Mouse (Mus musculus) cerebellum, adult (tissue): ENCODE data around the gene Gm45713.
"Not testable (repeated sequence)": the region's sequence is repeated elsewhere in the genome, so short reads cannot be mapped to it uniquely, and the experiment has no call there.

ENCODE experiments used
- ATAC-seq: cut with Nextera tagmentation; 2 replicates; pipeline ENCODE4 v1.9.2; 2017; ENCODE audit warnings: mild to moderate bottlenecking, moderate library complexity, mixed read lengths; ENCODE audit not compliant: insufficient number of reproducible peaks, low FRiP score, low TSS enrichment

Gene Gm45713

DNA sequence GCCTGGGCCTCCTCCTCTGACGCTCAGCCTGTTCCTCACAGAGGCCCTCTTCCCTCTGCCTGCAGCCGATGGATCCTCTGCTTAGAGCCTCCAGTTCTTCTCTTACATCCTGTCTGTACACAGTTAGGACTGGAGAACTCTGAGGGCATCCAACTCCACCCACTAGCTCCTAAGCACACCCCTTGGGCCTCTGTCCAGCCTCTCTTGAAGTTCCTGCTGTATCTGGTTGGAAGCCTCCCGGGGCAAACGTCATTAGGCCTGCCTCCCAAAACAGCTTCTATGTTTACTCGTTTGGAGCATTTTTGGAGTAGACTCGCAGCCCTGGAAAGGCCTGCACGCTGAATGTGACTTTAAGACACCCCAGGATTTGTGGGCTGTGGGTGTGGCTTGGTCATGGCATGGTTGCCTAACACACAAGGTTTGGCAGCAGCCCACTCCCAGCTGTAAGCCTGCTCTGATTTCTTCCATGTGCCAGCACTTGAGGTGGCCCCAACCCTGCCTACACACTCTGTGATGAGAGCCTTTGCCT is 32.3 kb downstream of the Gm45713 start, which contains the start of gene Fcgrt:
TSS of gene Fcgrt (minus strand) at position 200 of the 529 bp plus-strand sequence.
- peak; percentile 45; the same call in 1 of the 2 replicates for ATAC-seq

DNA sequence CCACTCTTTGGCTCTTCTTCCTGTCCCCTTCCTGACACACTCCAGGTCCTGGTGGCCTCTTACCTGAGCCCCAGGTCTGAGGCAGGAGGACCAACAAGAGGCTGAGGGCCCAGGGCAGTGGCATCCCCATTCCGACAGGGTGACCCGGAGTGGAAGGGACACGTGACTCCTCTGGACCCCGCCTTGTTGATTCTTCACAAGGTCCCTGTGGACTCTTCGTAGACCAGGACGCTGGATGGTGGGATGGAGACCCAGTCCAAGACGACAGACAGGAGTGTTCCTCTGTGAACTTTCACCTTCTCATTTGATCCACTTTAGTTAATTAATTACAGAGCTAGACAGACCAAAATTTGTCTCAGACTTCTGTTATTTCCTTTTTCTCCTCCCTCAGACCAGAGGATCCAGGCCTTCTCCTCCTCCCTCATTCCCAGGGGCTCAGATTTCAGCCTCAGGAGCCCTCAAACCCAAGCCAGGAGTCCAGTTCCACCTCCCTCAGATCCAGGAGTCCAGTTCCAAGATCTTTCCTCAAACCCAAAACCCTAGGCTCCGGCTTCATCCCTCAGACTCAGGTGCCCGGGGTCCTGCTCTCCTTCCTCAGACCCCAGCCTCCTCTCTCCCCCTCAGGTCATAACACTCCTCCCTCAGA is 33.0 kb downstream of the Gm45713 start:
- no peak for ATAC-seq

DNA sequence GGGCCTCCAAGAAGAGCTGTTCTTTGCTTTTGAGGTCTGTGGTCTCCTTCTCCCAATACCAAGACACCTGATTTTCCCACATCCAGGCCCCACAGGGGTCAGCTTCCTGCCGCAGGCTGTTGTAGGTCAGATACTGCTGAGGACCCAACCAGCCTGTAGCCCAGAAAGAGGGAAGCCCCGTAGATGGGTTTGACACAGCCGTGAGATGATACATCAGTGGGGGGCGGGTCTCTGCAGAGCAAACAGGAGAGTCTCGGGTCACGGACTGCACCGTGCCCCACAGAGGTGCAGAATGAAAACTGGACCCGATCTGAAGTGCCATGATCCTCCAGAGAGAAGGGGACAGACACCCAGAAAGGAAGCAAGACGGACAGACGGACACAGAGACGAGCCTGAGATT is 33.6 kb downstream of the Gm45713 start:
- ATAC-seq: no peak

DNA sequence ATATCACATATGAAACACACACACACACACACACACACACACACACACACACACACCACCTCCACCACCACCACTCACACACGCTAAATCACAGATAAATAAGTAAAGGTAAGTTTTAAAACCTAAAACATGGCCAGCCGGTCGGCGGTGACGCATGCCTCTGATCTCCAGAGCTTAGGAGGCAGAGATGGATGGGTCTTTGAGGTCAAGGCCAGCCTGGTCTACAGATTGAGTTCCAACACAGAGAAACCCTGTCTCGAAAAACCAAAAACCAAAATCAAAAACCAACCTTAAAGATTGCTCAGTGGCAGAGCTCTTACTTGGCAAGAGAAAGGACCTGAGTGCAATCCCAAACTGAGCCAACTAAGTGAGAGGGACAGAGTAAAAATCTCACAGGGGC is 36.0 kb downstream of the Gm45713 start:
- ATAC-seq: no peak

DNA sequence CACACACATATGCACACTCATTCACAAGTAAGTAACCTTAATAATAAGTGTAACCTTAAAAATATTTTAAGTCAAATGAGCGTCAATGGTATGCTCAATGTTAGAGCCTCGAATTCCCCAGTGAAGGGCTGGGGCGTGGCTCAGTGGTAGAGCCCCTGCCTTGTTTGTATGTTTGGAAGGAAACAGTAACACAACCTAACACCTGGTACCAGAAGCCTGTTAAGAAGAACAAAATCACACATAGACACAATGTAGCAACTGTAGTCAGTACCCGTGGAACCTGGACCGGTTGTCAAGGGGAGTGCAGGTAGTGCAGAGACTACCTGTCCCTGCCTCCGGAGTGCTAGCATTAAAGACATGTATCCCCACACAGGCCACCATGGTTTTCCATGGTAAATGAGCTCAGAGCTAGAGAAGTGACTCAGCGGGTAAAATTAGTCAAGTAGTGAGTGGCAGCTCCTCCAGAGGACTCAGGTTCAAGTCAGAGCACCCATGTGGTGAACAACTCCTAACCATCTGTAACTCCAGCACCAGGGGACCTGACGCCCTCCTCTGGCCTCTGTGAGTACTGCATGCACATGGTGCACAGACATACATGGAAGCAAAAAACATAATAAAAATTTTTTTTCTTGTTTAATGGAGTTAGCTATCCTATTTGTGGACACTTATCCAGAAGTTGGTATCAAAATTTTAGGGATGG is 37.3 kb downstream of the Gm45713 start:
- ATAC-seq: no peak

DNA sequence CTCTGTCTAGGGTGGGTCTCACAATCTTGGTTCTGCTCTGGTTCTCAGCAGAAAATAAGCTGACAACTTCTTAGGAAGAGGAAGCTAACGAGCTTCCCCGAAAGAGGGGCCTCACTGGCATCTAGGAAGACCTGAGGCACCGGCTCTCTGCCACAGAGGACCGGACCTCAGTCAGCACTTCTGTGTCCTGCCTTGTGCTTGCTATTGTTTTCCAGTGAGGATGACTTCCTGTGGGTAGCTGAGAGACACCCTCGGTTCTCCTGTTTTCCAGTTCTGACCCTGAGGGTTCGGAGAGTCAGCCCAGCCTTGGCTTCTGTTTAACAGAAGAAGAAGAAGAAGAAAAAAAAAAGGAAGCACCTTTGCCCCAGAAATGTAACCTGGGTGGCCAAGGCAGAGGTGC is 38.6 kb downstream of the Gm45713 start:
- no peak for ATAC-seq

DNA sequence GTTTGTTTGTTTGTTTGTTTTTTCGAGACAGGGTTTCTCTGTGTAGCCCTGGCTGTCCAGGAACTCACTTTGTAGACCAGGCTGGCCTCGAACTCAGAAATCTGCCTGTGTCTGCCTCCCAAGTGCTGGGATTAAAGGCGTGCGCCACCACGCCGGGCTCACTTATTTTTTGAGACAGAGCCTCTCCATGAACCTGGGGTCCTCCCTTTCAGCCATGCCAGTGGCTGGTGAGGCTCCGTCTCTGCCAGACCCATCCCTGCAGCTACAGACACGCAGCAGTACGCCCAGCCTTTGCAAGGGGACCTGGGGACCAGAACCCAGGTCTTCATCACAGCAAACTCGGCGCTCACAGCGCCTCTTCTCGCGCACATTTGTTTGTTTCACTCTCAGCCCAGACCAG is 40.1 kb downstream of the Gm45713 start:
- not testable (repeated sequence) for ATAC-seq

DNA sequence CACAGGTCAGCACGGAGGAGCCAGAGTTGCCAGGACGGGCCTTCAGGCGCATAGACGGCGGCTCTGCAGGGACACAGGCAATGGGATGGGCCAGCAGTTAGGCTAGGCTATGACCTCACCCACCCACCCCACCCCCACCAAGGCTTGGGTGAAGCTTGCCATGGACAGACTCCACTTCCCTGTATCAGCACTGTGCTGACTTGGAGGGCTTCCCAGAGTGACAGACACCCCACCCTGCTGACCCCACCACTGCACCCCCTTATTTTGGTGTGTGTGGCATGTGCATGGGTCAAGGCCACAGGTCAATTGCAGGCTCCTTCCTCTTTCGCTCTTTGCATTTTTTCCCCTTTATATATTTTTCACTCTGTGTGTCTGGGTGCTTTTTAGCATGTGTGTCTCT is 40.7 kb downstream of the Gm45713 start:
- no peak for ATAC-seq

DNA sequence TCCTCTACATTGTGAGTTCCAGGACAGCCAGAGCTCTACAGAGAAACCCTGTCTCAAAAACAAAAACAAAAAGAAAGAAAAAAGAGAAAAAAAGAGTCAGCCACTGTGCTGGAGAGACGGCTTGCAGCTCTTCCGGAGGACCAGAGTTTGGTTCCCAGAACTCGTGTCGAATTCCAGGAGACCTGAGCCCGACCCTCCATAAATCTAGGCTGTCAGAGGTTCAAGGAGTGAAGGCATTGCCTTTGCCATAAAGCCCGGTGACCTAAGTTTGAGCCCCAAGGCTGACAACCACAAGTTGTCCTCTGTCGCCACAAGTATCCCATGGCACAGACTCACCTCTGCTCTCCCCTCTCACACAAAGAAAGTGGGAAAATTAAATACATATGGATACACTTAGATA is 41.9 kb downstream of the Gm45713 start:
- ATAC-seq: no peak

DNA sequence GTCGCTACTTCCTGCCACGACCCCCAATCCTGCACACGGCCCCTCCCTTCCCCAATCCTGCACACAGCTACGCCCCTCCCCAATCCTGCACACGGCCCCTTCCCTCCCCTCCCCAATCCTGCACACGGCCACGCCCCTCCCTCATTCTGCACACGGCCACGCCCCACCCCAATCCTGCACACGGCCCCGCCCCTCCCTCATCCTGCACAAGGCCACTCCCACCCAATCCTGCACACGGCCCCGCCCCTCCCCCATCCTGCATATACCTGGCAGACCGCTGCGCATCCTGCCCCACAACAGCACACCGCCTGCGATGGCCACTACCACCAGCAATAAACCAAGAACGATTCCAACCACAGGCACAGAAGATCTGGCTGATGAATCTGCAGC is 42.5 kb downstream of the Gm45713 start:
- no peak for ATAC-seq

DNA sequence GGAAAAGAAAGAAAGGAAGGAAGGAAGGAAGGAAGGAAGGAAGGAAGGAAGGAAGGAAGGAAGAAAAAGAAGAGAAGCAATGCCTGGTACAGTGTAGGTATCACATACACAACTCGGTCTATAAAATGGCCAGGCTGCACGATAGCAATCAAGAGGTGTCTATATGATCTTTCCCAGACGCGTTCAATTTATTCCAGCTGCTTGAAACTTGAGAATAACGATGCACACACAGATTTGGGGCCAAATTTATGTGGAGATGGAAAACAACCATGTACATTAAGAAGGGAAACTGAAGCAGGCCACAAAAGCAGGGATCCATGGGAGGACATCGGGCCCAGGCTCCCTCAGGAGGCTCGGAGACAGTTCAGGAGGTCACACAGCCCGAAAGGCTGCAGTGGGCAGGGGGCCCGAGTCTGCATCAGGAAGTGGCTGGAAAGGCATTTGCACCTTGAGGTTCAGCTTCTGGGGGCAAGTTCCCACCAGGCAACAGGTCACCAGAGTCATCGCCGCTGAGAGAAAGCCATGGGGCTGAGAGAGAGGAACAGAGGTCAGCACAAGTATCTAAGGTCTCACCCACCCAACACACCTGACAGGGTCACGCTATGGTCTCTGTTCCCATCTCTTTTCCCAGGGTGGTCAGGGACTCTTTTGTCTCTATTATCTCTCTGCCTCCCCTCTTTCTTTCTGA is 43.1 kb downstream of the Gm45713 start:
- ATAC-seq: no peak

DNA sequence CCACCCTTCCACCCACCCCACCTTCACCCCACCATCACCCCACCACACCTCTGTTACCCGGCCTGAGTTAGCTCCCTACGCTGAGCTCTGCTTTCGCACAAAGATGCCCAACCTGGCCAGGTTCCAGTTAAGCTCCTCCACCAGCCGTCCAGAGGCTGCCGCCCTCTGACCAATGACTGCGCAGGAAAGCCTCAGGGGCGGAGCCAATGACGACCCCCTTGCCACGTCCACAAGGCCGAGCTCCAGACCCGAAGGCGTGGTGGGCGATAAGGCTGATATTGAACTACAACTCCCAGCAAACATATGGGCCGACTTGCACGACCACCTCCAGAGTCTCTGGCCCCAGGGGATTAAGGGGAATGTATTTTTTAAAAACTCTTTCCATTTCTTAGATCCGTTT is 44.0 kb downstream of the Gm45713 start, which contains the start of gene Rcn3:
TSS of gene Rcn3 (minus strand) at position 174 of the 400 bp plus-strand sequence.
- no peak for ATAC-seq

DNA sequence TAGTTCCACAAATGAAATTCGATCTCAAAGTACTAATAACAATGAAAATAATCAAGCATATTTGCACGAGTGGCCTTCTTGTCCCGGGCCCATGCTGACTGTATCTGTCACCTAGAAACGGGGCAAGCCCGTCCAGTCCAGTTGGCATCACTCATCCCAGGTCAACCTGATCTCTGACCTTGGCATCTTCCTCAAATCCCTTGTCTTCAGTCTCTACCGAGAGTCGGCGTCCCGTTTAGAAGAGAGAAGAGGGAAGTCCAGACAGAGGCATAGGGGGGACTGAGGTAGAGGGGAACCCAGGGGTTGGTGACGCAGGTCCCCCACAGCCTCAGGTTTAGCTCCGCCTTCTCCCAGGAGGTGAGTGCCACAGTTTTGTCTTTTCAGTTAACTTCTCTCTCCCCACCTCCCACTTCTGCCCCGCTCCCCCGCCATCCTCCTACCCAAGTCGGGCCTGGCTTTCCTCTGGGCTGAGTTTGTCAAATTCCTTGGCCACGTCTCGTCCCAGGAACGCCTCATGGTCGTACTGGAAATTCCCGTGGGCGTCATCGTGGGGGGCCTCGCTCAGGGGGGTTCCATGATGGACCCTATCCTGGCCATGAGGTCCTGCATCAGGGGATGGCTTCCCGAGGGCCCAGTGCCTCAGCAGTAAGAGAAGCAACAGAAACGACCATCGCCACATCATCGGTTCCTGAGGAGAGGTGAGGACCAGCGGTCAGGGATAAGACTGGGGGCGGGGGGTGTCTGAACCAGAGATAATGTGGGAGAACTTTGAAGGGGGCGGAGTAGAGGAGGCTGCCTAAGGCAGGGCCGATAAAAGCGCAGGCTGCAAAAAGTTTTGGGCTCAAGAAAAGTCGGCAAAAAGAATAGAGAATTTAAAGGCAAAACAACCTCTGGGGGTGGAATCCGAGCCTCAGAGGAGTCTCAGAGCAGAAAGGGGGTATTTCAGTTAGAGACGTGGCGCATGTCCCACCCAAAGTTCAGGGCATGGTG is 44.7 kb downstream of the Gm45713 start:
- no peak for ATAC-seq

DNA sequence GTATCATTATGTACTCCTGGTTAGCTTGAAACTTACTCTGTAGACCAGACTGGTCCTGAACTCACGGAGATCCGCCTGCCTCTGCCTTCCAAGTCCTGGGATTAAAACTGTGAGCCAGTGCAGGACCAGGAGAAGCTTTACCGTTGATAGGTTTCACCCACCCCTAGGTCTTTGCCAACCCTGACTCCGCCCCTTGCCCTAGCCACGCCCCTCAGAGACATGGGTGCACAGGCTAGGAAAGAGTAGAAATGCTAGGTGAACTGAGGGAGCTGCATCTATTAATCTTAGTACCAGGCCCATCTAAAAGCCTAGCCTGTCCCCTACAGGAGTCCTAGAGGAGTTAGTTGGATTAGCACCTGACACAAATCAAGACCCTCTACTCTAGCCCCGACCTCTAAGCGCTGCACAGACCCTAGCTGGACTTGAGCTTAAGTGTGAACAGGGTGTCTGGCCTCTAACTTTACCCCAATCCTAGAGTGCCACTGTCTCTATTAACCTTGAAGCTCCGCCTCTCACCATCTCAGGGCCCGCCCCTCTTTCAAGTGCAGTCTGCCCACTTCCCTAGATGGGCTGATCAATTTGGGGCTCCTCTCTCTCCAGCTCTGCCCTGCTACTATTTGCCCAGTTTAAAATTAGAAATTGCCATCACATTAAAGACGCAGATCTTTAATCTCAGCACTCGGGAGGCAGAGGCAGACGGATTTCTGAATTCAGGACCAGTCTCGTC is 45.6 kb downstream of the Gm45713 start:
- no peak for ATAC-seq

DNA sequence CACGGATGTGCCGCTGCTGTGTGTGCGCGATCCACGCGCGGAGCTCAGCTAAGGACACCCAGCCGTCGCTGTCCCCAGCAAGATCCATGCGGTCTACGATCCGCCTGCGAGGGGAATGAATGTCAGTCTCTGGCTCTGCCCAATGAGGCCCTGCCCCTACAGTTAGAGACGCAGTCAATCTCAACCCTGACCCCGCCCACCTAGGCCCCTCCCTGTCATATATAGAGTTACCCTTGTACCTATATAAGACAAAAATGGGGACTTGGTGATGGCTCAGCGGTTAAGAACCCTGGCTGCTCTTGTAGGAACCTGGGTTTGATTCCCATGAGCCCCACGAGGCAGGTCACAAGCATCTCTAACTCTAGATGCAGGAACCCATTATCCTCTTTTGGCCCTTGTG is 47.4 kb downstream of the Gm45713 start:
- ATAC-seq: no peak

DNA sequence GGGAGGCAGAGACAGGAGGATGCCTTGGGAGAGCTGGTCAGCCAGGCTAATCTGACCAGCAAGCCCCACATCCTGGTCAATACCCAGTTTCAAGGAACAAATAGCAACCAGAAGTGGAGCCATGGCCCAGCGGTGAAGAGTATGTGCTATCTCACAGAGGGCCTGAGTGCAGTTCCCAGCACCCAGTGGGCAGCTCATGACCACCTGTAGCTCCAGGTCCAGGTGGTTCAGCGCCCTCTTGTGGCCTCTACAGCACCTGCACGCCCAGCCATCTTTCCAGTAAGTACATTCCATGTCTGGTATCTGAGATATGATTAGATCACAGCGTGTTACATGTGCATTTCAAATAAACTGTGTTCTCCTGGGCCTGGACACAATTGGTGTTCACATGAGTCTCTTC is 49.9 kb downstream of the Gm45713 start:
- ATAC-seq: no peak

DNA sequence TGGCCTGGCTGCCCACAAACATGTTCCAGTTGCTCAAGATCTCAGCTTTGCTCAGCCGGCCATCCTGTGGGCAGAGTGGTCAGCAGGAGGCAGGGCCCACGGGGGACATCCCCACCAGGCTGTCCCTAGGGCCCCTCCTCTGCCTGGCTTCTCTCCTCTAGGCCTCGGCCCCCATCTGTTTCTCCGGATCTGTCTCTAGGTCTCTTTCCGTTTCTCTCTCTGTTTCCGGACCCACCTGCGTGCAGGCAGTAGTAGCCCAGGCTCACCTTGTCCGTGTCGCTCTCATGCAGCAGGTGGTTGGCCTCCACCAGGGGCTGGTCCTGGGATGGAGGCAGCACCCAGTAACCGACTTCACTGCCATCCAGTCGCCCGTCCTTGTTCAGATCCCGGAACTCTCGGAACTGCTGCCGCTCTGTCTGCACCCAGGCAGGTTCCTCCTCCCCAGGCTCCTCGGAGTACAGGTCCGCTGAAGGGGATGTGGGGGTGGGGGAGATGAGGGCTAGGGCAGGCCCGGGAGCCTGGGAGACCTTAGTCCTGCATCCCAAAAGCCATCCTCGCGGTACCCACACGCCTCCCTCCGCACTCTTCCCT is 52.6 kb downstream of the Gm45713 start:
- no peak for ATAC-seq

DNA sequence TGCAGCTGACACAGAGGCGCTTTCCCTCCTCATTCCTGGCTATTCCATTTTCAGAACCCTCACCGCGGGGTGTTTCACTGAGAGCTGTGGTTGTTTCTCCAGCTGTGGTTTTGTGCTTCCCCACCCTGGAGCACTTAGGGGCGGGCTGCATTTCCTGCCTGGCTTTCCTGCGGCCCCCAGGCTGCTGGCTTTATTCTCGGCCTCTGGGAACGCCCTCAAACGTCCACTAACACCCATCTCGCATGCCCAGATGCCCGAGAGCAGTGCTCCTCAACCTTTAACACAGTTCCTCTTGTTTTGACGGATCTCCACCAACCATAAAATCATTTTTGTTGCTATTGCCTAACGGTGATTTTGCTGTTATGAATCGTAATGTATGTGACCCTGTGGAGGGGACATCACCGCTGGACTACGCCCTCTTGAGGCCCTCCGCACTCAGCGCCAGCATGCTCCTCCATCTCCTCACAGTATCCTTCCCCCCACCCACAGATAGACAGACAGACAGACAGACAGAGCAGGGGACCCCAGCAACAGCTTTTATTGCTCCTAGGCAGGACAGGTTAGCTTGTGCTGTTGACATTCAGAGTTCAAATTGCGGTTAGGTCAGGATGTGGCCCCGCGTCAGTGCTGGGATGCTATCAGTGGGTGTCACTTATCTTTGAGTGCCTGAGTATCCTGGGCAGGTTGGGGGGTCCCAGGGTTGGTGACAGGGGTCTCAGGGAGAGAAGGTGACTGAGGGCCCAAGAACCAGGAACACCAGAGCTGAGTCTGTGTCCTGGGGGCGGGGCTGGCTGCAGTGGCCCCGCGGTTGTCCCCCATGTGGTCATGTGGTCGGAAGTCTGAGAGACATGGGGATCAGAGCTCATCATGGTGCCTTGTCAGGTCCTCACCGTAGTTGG is 53.4 kb downstream of the Gm45713 start:
- ATAC-seq: no peak
